Mouse (Mus musculus) forelimb bud, embryonic 11.5 days (tissue): ENCODE measurements around the gene Lrrc61.
"Not testable (repeated sequence)": the region's sequence is repeated elsewhere in the genome, so short reads cannot be mapped to it uniquely, and the experiment has no call there.

Source experiments
- DNase-seq: peaks from one replicate; pipeline ENCODE4 v3.0.0-alpha.2; 2012; ENCODE audit warnings: low read depth, low spot score

Lrrc61 gene

DNA sequence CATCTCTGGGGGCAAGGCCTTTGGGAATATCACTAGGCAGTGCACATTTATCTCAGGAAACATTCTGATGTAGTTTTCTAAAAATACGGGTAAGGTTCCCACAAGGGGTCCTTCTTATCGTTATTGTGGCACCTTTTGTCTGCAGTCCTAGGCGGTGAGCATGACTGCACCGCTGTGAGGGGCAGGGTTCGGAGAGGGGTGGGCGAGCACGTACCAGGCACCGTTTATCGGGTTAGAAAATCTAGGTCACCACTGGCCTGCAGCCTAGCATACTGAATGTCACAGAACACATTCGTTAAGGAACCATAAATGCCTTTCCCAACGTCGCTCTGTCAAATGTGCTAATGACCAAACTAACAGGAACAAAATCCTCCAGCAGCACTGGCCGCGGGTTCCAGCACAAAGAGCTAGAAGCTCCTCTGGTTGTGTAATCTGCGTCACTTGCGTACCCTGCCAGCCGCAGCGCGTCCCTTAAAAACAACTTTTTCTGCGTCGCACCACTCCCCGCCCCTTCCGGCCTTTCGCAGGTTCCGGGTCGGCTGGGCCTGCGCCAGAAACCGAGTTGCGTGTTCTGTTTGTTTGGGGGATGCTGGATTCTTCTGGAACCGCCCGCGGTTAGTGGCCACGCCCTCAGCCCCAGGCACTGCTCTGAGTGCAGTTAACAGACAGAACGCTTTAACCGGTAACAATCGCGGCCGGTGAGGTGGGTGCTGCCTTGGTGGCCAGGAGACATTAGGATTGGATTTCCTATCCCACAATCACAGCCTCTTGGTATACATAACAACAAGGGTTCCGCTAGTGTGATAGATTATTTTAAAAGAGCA lies at the start of gene Lrrc61:
TSS of gene Lrrc61 (plus strand) at position 517 of the 824 bp plus-strand sequence.
- DNase-seq: peak; percentile 92

- DNase-seq: no peak
Measured at GRCm38 (mm10) chr6:48508087-48508486, 46.5 kb upstream of the Lrrc61 start.

DNA sequence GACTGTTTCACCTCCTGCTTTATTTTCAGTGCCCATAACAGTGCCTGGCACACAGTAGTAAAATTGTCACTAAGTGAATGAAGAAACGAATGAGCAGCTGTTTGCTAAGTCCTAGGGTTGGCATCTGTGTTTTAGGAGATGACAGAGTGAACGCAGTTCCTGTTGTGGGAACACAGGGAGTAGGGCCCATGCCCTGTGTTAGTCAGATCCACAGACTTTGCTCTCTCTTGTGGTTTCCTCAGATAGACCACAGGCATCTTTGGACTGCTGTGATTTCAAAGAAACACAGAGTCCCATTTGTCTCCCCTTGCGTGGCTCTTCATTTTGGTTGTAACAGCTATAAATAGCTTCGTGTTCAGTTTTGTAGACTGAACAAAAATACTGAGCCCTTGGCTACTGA lies 44.2 kb upstream of the Lrrc61 start:
- DNase-seq: no peak

DNA sequence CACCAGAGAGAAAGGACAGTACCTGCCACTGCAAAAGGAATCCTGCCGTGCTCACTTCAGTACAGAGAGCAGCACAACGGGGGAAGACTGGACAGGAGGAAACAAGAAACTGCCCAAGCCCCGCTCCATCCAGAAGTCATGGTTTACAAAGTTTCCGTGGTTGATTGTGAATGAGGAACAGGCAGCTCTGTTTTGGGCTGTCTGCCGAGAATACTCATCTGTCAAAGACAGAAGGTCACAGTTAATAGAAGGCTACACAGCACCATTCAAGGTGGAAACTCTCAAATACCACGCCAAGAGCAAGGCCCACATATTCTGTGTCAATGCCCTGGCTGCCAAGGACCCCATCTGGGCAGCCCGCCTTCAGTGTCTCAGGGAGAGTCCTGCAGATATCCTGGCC lies 42.7 kb upstream of the Lrrc61 start:
- DNase-seq: no peak

DNA sequence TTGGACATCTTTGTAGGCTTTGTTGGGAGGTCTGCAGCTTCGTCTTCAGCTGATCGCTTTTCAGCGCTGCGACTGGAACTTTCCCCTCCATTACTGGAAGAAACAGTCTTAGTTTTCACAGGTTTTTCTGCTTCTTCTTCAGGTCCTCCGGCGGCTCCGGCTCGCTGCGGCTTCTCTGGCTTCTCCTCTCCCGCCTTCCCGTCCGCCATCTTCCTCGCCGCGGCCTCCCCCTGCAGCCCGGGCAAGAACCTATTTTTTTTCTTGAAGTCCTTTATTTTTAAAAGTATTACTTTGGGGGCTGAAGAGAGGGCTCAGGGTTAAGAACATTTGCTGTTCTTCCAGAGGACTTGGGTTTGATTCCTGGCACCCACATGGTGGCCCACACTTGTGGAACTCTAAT lies 29.7 kb upstream of the Lrrc61 start:
- DNase-seq: not testable (repeated sequence)

GRCm38 (mm10) chr6:48527901-48528300 lies 26.7 kb upstream of the Lrrc61 start:
- no peak for DNase-seq

DNA sequence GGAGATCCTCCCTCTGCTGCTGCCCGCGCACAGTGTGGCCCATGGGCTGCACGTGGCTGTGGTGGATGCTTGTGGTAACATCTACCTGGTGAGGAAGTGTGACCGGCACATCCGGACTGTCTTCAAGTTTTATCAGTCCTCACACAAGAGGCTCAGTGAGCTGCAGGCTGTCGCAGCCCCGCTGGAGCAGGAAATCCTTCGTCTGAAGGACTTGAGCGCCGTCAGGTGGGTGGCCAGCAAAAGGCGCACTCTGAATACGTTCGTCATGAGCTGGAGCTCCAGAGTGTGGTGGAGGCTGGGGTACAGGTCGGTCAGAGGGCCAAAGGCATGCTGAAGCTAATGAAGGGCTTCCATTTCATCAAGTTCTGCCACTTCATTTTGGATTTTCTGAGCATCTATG lies 25.3 kb upstream of the Lrrc61 start:
- DNase-seq: no peak

DNA sequence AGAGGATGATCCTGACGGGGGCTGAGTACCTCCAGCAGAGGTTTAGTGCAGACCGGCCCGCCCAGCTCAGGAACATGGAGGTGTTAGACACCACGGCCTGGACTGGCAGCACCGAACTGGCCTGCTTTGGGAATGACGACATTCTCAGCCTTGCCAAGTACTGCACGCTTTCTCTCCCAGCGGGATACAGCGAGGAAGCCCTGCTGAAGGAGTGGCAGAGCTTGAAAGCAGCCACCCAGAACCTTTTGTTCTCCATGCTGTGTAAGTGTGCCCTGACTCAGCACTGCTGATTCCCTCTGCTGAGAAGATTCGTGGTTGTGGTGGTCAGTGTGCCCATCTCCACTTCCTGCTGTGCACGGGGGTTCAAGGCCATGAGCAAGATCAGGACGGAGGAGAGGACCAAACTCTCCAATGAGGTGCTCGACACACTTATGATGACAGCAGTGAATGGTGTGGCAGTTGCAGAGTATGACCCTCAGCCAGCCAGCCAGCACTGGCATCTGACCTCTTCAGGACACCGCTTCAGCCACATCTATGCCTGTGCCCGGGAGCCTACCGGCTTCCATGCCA lies 24.6 kb upstream of the Lrrc61 start:
- DNase-seq: no peak

DNA sequence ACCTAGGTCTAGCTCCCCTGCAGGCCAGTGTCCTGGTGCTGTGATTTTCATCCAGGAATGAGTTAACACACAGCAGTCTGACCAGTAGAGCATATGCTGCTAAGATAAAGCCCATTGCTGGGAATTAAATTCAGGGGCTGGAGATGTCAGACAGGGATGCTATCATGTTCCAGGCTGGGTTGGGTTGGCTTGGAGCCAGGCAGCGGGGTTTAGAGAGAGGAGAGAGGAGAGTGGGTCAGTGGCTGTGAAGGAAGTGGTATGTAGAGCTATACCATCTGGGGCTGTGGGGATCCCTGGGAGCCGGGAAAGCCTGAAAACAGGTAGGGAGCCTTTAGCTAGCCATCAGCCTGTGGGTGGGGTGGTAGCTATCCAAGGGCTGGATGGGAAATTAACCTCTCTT lies 23.7 kb upstream of the Lrrc61 start:
- no peak for DNase-seq

- DNase-seq: no peak
Measured at GRCm38 (mm10) chr6:48533475-48533874, 21.1 kb upstream of the Lrrc61 start.

DNA sequence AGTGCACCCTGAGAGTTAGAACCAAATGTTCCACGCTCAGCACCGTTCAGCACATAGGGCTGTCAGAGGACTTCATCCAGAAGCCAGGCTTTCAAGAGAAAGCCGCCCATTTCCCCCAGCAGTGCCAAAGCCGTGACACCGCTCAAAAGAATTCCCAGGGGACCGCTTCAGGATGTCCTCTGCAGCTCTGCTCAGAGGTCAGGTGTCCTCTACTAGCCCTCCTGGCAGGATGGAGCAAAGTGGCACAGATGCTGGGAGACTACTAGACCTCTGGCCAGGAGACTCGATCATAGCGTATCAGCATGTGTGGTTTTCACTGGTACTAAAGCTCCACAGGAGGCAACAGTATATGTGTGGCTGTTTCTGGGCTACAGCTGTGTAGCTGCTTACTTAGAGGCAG lies 19.7 kb upstream of the Lrrc61 start:
- no peak for DNase-seq

DNA sequence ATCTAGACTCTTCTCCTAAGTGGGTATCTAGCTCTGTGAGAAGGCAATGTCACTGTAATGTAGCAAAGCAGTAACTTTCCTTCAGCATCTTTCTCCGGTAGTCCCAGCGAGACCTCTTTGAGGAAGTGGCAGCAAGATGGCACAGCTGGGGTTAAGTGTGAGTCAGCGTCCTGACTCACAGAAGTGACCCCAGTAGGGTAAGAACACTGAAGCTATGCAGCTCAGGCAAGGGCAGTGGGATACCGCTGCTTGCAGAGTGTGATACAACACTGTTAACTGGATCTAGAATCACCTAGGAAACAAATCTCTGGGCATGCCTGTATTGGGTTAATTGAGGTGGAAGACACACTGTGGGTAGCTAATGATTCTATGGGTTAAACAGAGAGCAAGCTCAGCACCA lies 18.5 kb upstream of the Lrrc61 start:
- no peak for DNase-seq

- DNase-seq: peak; percentile 85
Measured at GRCm38 (mm10) chr6:48537105-48537954, 17.3 kb upstream of the Lrrc61 start, which contains the start of gene Atp6v0e2. Gene Atp6v0e2, plus strand, starts transcription at chr6:48537615.

GRCm38 (mm10) chr6:48538841-48539737 lies 15.5 kb upstream of the Lrrc61 start:
- DNase-seq: peak; percentile 87

DNA sequence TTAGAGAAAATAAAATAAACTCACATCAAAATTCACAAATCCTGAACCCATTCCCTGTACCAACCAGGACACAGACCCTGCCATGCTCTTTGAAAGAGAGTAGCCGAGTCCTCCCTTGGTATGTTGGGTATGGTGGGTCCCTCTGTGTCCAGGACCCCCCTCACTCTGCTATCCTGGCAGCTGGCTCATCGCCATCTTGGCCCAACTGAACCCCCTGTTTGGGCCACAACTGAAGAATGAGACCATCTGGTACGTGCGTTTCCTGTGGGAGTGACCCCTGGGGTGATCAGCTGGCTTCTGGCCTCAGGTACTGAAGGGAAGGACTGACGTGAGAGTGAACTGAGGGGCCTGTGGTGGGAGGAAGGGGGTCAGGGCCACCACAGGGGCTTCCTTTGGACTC lies 14.7 kb upstream of the Lrrc61 start:
- no peak for DNase-seq

- DNase-seq: no peak
Measured at GRCm38 (mm10) chr6:48540721-48541120, 13.9 kb upstream of the Lrrc61 start.

DNA sequence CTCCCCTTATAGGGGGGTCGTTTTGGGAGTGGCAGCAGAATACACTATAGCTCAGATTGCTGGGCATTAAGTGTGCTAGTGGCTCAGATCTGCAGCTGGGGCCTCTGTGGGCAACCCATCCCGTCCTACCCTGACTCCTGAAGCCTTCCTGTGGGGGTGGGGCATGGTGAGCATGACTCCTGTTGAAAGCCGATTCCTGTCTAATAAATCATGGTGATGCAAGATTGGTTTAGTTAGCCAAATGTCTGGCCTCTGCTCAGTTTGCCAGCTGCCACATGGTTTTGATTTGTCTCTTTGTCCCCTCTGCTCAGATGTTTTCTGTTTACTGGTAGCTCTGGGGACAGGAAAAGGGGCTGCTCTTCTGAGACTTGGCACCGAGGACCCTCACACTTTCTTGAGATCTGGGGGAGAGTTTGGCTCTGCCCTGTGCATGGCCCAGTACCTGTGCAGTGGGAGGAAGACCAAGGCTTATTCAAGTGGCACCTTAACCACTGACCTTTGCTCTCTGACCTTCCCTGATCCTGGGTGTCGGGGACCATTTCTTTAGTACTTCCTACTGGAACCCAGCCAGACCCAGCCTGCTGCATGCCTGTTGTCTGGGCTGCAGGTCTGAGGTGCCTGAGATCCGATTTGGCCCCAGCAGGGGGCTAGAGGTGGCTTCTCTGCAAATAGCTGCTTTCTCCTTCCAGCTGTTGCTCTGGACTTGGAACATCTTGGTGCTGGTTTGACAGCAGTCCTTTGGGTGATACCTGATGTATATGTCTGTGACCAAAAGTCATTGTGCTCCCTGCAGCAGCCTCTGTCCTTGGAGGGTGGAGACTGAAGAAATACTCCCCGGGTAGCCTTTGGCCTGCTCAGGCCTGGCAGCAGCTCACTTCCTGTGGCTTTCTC lies 12.8 kb upstream of the Lrrc61 start:
- DNase-seq: peak; percentile 92

GRCm38 (mm10) chr6:48542631-48543030 lies 12.0 kb upstream of the Lrrc61 start:
- no peak for DNase-seq

GRCm38 (mm10) chr6:48545251-48545650 lies 9.3 kb upstream of the Lrrc61 start:
- no peak for DNase-seq

GRCm38 (mm10) chr6:48546271-48546670 lies 8.3 kb upstream of the Lrrc61 start:
- no peak for DNase-seq
